Mouse (Mus musculus) embryo, embryonic 10.5 days (tissue): ENCODE measurements around the gene Crim1.

Experiments used
- DNase-seq: peaks from one replicate; pipeline ENCODE4 v3.0.0-alpha.2; 2015; ENCODE audit warnings: low spot score

The Crim1 gene

DNA sequence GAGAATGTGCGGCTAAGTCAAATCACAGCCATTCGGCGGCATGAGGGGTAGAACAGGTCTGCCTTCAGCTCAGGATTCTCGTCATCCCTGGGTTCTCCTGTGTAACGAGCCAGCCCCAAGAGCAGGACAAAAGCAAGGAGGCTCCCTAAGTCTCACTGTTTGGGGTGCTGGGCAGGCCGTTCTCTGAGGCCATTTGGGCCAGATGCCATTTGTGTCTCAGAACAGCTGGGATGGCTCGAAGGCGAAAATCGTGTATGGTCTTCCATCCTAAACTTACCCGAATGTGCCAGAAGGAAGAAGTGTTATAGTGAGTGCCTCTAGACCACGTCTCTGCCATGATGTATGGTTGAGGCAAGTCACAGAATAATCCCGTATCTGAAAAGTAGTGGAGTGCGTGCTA is 86.0 kb downstream of the Crim1 start:
- DNase-seq: no peak

DNA sequence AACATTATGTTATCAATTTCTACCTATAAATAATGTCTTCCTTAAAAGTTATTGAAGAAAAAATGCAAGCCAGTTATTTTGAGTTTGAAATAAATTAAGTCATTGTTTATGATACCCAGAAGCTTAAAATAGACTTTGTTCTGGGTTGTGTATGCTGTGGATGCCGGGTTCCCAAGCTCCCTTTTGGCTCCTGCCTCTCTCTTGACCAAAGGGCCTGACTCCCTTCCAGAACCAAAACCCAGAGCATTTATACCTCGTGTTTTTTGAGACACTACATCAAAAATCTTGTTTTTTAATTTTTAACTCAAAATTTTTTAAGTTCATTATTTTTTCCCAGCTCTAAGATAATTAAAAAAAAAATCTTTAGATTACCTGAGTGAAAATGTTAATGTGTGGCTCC is 87.3 kb downstream of the Crim1 start:
- DNase-seq: no peak

DNA sequence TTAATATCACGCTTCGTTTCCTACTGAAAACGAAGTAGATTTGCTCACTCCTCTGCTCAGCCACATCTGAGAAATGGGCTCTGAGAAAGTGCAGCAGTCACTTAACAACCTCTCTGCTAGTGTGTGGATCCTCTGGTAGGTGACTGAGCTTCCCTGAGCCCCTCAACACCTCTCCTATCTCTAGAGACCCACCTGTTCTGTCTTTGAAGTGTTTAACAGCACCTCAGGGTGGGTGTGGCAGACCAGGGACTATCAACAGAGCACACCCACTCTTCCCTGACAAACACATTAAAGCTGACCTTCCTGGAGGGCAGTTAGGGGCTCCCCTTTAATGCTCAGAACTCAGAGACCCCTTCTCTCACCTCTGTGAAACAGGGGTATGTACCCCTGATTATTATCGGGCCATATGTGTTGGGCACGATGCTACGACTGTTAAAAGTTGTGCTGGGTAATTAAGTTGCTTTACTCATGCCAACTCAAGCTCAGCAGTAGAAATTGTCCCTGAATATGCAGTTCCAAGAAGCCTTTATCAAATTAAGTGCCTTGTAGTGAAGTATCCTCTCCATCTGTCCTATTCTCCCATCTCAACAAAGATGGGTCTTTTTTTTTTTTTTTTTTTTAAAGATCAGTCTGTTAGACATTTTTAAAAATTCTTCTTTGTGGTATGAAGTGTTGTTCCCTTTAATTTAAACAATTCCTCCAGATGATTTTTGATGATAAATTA is 90.3 kb downstream of the Crim1 start:
- DNase-seq: no peak

DNA sequence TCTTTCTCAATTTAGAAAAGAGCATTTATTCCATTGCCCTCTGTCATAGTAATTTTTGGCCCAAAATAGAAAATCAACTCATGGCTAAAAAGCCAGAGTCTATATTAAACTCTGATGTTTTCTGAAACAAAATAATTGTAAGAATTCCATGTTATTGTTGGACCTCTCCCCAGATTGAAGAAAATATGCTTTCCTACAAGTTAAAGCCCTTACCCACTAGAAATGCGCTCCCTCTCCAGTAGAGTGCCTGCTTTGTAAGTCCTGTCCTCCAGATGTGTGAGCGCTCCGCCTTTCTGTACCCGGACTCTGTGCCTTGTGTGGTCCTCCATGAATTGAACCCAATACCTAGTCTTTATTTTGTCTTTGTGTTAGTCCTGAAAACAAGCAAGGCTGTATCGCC is 91.0 kb downstream of the Crim1 start:
- no peak for DNase-seq

DNA sequence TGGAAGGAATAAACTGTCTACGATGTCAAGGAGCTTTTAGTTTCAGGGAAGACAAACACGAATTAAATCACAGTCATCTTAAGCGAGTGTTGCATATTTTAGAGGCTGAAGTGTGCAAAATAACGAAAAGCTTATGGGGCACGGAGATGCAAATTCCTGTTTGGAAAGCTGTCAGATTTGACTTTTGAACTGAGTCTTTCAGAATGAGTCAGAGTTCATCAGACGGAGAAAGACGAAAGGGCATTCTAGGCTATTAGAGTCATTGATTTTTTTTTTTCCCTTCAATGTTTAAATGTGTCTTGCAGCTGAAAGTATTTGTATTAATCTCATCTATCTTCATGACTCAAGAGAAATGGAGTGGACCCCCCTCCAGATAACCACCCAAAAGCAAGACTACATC is 92.3 kb downstream of the Crim1 start:
- no peak for DNase-seq

DNA sequence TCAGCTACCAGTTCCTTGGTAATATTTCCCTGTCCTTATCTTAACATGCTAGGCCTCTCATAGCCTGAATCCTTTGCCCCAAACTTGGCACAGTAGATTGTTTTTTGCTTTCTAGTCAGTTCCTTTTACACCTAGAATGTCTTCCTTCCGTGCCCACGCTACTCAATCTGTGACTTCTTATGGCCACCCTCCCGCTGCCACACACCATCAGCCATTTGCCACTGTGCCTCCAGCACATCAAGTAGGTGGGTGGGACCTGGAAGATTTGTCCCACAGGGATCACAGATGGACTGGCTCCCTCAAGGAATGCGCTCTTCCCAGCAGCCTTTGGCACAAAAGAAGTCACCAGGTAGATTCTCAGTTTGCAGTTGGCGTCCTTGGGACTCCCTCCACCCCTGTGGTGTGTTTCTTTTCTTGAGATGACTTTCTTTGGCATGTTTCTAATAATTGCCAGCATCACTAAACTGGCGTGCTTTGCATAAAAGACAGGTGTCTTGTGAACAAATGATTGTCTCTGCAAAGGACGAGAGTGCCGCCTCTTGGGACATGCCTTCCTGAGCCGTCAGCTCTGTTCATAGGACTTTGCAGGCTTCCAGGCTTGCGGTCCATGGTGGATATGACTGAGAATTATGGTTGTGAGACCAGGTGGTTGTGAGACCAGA is 92.9 kb downstream of the Crim1 start:
- no peak for DNase-seq

DNA sequence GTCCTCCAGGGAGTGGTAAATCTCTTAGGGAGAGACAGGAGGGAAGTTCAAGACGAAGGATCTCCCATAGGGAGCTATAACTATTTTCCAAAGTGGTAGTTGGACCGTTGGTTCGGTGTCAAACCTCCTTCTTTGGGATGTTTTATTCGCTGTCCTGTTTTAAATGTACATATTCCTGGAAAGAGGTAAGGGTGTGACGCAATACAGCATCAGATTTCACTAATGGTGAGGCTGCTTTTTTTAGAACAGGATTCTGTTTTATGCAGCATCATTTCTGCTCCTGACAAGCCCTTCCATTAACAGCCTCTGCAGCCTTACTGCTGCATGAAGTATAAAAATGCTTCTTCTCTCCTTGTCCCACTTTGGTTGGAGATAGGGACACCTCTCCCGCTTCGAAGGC is 95.9 kb downstream of the Crim1 start:
- DNase-seq: no peak

DNA sequence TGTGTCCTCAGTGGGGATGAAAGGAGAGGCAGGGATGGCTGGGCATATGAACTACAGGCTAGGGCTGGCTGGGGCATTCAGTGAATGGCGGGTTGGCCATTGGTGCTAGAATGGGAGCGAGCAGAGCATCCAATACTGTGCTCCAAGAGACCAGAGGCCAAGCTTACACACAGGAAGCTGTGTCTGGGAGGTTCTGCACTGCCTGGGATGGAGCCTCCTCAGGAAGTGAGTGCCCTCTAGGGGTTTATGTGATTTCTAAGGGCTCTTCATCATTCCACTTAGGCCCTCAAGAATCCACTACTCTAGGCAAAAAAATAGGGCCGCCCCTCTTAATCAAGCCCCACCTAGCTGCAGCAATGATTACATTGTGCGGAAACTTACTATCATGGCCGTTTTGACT is 98.1 kb downstream of the Crim1 start:
- peak; percentile 48 for DNase-seq

DNA sequence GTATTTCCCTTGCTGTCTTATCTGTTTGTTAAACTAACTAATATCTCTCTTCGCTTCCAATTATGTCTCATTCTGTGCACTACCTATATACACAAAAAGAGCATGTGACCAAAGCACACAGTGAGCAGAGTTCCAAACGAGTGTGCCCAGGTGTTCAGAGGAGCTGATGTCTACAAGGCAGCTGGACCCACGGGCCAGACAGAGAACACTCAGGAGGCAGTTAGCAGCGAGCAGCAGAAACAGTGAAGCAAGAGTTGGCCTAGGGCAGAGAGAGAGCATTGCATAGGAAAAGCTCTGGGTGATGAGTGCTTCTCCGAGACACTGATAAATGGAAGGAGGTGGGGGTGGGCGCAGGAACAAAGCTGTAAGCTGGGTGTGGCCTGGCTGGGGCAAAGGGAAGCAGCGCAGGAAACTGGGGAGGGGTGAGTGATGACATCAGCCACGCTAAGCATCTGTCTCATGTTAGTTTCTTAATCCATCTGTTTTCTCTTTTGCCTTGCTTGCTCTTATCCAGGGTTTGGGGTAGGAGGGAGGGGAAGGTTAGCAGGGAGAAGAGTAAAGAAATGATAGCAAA is 99.0 kb downstream of the Crim1 start:
- peak; percentile 55 for DNase-seq

DNA sequence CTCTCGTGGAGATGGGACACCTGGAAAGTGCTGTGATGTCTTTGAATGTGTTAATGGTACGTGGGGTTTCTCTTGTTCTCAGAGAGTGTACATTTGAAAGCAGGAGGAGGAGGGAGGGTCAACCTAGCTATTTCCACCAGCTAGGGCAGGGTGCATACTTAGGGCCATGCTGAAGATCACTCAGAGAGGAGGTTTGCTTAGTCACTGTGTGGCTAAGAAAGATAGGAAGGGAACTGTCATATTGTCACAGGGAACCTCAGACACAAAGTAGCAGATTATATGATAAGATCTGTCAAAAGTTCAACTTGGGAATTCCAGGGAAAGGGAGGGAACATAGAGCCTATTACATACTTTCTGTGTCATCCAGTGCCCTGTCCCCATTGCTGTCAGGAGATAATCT is 103.0 kb downstream of the Crim1 start:
- no peak for DNase-seq

DNA sequence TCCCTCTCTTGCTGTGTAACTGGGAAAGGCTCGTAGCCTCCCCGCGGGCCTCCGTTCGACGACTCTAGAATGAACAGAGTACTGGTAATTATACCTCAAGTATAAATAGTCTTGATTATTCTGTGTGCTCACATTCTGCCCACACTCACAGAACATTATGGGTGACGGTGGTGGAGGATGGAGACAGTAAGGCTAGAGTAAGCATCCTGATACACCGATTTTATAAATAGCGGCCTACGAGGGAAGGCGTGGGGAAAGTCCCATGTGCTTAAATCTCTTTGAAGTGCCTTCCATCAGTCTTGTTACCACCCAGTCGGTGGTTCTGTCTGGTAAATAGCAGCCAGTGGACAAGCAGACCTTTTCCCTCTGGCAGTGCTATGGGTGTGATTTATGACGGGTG is 104.0 kb downstream of the Crim1 start:
- no peak for DNase-seq

DNA sequence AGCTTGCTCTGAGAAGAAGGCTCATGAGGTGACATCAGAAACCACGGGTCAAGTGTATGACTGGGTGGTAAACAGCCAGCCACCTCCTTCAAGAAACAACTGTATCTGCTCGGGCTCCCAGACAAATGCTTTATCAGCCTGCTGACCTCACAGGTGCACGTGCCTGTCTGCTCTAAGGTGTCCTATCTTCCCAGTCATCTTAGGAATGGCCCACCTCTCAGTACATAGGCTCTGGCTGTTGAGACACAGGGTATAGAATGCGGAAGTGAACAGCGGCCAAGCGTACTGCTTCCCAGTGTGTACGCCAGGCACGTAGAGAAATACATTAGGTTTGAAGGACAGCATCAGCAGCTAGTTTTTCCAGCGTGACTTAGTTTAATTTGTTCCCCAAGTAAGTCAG is 106.4 kb downstream of the Crim1 start:
- DNase-seq: no peak

DNA sequence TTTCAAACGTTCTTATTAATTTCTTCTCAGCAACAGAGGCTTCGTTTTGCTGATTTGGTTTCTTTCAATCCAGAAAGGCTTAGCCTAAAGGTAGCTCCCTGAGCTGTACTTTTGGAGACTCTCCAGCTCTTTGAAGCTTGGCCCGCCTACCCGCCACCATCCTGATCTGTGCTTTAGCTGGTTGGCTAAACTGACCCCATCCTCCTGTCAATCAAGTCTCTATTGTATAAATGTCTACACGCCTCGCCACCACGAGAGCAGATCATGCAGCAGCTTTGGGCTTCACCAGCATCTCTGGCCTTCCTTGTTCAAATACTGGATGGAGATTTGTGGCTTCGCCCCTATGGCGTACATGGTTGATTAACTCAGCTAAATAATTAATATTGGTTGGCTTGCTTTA is 108.2 kb downstream of the Crim1 start:
- DNase-seq: no peak

DNA sequence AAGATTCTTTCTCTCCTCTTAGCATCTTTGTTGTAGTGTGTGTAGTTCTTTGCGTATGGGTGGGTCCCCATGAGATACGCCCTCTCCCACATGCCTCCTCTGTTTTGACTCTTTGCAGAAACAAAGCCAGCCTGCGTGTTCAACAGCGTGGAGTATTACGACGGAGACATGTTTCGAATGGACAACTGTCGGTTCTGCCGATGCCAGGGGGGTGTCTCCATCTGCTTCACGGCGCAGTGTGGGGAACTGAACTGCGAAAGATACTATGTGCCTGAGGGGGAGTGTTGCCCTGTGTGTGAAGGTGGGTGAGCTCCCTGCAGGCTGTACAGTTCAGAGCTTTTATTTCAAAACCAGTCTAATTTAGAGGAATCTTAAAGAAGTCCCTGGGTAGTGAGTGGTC is 113.0 kb downstream of the Crim1 start:
- no peak for DNase-seq

DNA sequence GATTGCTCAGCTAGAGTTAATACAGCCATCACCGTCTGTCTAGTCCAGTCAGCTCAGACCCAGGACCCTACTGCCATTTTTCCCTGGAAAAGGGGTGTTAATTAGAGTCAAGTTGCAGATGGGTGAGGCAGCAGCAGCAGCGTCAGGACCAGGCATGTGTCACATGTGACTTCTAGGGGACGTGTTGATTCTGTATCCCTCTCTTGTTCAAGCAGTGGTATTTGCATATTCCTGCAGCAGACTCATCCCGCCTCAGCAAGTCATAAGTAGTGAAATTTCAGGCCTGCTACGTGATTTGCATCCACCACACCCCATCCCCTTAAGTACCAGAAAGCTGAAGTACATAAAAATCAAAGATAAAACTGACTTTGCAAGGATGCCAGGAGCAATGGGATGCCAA is 113.6 kb downstream of the Crim1 start:
- no peak for DNase-seq

DNA sequence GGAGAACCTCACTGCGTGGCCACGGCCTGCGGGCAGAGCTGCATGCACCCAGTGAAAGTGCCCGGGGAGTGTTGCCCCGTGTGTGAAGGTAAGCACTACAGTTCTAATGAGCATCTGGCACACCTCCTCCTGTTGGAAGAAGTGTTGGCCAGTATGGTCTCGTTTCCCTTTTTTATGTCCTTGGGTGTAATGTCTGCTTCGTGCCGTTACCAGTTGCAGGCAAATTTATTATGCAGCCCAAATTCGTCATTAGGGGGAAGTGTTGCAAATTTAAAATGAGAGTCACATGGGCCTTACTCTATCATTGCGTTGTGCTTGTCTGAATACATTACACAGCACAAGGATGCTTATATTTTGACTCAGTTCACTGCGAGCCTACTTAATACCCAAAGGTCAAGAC is 115.6 kb downstream of the Crim1 start:
- no peak for DNase-seq

DNA sequence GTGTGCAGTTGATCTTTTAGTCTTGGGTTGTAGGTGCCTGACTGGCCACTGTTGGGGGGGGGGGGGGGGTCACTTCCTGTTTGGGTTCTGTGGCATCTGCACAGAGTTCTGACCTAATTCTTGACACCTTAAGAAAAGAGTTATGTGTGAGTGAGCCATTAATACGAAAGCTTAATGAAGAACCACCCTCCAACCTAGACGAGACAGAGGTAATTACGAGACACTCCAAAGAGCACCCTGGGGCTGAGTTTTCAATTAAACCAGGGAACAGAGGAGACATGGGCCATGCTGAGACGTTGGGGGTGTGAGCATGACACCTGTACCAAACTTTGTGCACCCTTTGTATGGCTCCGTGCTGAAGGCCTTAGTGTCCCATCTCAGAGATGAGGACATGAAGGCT is 117.3 kb downstream of the Crim1 start:
- DNase-seq: no peak

DNA sequence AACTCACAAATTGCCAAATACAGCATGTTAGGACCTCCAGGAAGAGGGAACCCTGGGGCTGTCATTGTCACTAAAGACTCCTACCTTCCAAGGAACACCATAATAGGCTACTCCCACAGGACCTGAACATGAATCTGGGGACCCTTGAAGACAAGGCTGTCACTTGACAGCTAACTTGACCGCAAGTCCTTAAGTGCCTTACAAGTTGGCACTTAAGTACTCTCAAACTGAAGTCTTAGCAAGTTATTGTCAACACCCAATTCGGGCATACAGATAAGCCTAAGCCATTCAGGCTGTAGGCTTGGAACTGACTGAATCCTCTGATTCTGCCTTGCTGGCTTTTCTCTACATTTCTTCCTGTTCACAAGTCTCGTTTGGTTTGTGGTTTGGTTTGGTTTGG is 118.8 kb downstream of the Crim1 start:
- DNase-seq: no peak

DNA sequence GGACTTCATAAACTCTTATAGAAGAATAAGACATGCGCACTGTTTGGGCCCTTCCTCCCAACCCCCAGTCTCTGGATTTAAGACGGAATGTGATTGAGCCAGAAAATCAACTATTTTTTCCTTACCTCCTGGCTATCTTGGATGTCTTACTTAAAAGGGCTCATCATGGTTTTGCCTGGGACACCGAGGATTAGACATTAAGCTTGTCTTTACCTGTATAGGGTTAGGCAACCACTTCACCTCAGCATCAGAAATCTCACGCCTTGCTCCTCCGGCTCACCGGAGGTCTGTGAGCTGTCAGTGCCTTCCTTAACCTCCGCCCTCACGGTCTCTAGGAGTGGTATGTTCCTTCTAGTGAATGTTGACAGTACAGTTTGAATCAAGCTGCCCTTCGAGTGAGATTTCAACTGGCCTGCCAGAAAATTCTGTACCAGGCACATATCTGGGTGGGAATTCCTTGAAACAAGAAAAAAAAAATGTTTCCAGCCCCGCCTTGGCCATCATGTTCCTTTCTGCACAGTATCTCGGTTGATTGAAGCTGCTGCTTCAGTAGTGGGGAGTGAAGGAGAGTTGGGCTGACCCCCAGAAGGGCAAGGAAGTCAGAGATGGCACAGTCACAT is 121.3 kb downstream of the Crim1 start:
- no peak for DNase-seq

DNA sequence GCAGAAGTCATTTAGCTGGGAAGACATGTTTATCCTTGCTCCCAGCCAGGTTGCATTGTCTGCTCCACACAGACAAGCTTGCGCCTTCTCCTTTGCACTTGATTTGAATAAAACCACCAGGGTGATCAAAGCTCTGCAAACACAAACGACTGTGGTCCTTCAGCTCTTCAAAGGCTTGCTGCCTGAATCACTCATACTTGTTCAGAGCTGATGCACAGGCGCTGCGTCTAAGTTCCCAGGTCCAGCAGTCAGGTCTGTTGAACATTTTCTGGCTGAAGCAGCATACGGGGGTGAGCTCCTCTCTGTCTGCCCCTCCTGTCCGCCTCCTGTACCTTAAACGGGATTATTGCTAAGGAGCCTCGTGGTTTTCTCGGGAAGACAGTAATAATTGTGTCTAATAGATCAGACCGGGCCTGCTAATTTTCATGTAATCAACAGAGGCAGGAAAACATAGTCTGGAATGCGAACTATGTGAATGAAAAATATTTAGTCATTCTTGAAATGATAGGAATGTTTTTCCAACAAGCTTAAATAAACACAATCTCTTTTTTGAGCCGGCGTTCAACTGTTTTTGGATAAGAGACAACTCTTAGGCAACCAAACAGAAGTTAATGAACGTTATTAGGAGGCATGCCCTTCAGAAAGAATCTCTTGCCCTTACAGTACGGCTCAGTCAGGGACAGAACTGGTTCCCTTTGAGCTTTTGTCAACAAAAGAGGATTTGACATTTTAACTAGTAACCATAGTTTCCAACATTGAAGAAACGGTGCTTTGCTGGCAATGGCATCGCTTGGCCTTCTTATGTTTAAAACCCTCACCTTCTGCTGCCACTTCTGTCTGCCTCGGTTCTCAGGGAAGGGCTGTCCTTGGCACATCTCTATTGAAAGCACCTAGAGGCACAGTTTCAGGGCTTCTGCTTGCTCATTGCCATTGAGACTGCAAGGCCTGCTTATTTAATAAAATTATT is 122.6 kb downstream of the Crim1 start:
- peak; percentile 40 for DNase-seq

DNA sequence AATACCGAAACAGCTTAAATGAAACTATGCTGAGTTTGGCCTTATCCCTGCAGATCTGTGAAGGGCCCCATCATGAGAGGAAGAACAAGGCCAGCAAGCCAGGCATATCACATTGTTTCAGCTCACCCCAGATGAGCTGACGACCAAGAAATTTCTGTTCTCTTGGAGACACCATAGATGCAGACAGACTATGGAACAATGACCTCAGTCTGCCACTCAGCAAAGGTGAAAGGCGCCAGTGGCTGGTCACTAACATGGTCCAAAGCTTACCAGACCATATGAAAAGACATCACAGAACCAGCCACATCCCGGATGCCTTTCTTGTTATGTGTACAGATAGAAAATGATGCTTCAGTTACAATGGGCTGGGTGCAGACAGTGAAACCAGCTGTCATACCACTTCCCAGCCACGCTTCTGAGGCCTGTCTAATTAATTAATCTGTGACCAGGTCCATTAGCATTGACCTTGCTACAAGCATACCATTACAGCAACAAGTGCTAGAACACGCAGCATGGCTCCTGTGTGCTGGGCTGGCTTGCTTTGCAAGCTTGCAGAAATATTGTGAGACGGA is 125.8 kb downstream of the Crim1 start:
- DNase-seq: no peak

DNA sequence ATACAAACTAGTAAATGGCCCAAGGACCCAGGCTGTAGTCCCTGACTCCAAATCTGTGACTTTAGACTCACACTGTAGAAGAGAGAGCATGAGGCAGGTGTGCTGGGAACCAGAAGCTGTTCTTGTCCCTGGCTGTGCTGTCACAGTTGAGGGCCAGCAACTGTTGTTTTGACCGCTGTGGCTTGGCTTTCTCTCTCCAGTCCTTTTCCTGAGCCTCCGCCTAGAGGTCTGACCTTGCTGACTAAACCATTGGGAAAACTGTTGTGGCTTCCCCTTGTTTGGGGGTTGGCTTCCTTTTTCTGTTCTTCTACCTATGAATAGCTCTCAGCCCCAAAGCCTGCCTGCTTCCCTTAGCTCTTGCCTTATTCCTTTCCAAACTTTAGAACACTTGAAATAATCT is 126.3 kb downstream of the Crim1 start:
- DNase-seq: no peak
